Mouse (Mus musculus) C2C12 (cell line): Measurements from ENCODE around the gene Il1f10.

ENCODE experiments used
- CTCF ChIP-seq: IDR thresholded peaks from one replicate; pipeline ENCODE4 v1.5.1; 2011; ENCODE audit not compliant: control insufficient read depth, insufficient read depth, insufficient read length
- MAX ChIP-seq: IDR thresholded peaks from one replicate; pipeline ENCODE4 v1.6.1; 2011; ENCODE audit warnings: mild to moderate bottlenecking, control low read depth
- MYOG ChIP-seq: IDR thresholded peaks from one replicate; pipeline ENCODE4 v1.6.1; 2011; ENCODE audit not compliant: control insufficient read depth, insufficient read length; ENCODE audit errors: extremely low read depth
- USF1 ChIP-seq: IDR thresholded peaks from one replicate; pipeline ENCODE4 v1.6.1; 2011; ENCODE audit warnings: low read depth, mild to moderate bottlenecking, control low read depth, moderate library complexity

GRCm38 (mm10) chr2:24273619-24274018, 17.4 kb upstream of the Il1f10 start:
- TF ChIP-seq CTCF (no peak), MYOG (no peak), USF1 (no peak), MAX (no peak)
